Mouse (Mus musculus): ENCODE results near the gene Zfp964. TPM values are rescaled to one million over a fixed set of nuclear protein-coding genes. Genes with fewer than 3 reads are reported as not detected.
"Not testable (repeated sequence)": the region's sequence is repeated elsewhere in the genome, so short reads cannot be mapped to it uniquely, and the experiment has no call there.

Zfp964 gene
- 0.48 and 0.54 TPM in 2 replicates for polyA plus RNA-seq (2015; fragmentation: Nextera tagmentation; extraction: Ambion mirVana)

DNA sequence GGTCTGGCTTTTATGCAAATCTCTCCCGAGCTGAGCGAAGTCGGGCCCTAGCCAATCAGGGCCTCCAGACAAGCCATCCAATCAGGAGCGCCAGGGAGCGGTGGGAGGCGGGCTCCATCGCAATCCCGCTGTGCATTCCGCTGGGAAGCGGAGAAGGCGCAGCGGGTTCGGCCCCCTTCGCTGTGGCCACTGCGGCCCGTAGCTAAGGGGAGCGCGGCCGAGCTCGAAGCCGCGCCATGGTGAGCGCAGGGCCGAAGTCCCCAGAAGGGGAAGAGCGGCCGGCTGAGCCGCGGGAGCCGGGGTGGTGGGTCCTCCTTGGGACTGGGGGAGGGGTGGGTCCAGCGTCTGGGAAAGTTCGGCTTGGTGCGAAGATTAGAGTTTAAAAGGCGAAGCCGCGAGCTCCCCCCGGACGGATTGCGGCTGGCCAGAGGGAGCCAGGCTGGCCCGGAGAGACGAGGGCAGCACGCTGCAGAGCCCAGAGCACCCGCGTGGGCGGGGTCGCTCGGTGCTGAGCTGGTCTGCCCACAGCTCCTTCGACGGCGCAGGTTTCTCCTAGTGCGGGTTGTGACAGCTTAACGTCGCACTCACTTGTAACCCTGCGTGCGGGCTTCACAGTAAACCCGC is at the start of gene Zfp964:
Gene Zfp964 (plus strand): TSS at position 122 of the 624 bp plus-strand sequence.
- DNase-seq (ENCODE audit: low spot score): peak; percentile 78

DNA sequence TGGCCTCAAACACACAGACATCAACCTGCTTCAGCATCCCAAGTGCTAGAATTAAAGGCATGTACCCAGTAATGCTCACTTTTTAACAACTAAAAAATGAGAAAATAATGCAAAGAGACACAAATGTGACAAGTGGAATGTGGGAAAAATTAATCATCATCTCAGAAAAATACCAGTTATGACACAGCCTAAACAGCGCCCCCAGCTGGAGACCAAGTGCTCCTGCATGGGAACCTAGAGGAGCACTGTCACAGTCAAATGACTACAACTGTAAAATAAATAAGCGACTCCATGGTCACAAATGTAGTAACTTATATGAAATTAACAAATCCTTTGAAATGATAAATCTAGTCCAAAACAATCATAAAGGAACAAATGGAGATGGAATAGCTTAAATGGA is 39.6 kb upstream of the Zfp964 start:
- DNase-seq (ENCODE audit: low spot score): no peak

DNA sequence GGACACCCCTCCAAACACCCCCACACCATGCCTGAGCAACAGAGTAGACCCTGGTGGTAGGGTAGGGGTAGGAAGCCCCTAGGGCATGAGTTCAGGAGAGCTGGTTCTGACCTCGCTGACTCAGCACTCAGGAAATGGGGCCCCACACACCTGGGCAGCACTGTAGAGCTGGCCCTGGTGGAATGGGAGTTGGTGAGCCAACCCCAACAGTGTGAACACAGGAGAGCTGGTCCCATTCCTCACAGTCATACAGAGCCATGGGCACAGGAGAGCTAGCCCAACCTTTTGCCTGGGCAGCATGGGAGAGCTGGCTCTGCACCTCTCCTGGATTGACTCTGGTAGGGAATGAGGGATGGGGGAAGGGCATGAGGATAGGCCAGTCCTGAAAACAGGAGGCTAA is 36.2 kb upstream of the Zfp964 start:
- no peak for DNase-seq (ENCODE audit: low spot score)

GRCm38 (mm10) chr8:69625095-69625789 is 29.0 kb upstream of the Zfp964 start, which contains the start of gene Zfp868:
Zfp868 (minus strand) TSS chr8:69625548.
- DNase-seq (ENCODE audit: low spot score): peak; percentile 99

DNA sequence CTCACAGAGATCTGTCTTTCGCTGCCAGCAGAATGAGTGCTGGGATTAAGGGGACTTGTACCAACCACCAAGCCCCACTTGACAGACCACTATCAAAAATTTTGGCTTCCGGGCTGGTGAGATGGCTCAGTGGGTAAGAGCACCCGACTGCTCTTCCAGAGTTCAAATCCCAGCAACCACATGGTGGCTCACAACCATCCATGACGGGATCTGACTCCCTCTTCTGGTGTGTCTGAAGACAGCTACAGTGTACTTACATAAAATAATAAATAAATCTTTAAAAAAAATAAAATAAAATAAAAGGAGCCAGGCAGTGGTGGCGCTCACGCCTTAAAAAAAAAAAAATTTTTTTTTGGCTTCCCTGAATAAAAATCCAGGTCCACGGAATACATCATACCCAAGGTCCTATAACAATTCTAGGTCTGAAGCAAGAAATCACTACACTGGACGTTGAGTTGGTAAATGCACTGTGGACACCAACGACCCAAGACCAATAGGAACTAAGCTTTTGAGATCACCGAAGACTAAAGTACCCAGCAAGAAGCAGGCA is 396 bp upstream of the Zfp964 start:
- DNase-seq (ENCODE audit: low spot score): no peak

- no peak for DNase-seq (ENCODE audit: low spot score)
These were observed 7.0 kb downstream of the Zfp964 start for GRCm38 (mm10) chr8:69661294-69661693.

DNA sequence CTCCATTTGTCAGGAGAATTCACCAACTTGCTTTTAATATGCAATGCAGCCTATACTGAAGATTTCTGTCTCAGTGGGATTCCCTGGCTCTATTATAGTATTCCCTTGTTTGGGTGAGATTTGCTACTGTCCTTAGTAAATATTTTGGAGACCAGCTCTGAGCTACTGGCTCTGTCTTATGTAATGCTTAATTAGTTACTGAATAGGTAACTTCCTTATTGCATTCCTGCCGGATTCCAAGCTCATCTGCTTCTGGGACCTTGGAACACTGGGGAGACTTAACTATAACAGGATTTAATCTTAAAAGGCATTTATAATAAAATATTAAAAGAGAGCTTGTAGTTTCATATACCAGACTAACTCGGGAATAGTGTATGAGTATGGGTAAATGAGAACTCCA is 10.8 kb downstream of the Zfp964 start:
- not testable (repeated sequence) for DNase-seq (ENCODE audit: low spot score)

DNA sequence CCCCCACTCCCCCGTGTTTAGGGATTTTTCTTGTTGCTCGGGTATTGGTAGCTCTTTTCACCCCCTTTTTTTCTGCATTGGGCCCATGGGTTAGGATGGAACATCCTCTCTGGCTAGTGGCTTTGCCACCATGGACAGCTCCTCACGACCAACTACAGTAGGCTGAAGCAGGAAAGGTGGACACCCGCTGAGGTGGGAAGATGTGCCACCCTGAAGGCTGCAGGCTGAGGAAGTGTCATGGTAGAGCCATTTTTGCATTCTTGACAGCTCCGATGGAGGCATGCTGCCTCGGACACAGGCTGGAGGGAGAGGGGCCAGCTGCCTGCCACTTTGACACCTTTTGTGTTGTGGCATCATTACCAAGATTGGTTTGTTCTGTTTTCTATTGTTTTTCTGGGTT is 47.5 kb downstream of the Zfp964 start:
- DNase-seq (ENCODE audit: low spot score): no peak

DNA sequence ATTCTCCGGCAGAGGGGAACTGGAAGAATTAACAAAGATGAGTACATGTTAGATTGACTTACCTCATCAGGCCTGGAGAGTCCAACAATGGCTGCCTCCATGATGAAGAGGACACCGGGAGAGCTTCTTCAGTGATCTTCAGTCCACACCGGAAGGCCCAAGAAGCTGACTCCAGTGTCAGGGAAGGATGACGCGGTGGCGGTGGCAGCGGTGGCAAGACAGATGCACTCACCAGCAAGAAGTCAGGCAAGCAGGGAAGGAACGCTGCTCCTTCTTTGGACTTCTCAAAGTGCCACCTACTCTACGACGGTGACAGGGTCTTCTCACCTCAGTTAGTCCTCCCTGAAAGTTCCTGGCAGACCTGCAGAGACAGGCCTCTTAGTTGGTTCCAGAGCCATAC is 56.3 kb downstream of the Zfp964 start, which contains the start of gene Zfp869:
Gene Zfp869 (minus strand): TSS at position 101 of the 400 bp plus-strand sequence.
- DNase-seq (ENCODE audit: low spot score): not testable (repeated sequence)

GRCm38 (mm10) chr8:69713516-69713915 is 59.2 kb downstream of the Zfp964 start:
- no peak for DNase-seq (ENCODE audit: low spot score)

GRCm38 (mm10) chr8:69715366-69715765 is 61.1 kb downstream of the Zfp964 start:
- DNase-seq (ENCODE audit: low spot score): no peak

Other genes with a start within 250 kb of the Zfp964 start
- not detected in 2 replicates for gene Gm9495, start 200.9 kb upstream of the Zfp964 start, polyA plus RNA-seq (2015; fragmentation: Nextera tagmentation; extraction: Ambion mirVana)
- not detected in 2 replicates for gene Gm7697, start 131.5 kb upstream of the Zfp964 start, polyA plus RNA-seq (2015; fragmentation: Nextera tagmentation; extraction: Ambion mirVana)
- 20.1 and 20.7 TPM in 2 replicates for gene Zfp868, start 28.9 kb upstream of the Zfp964 start, polyA plus RNA-seq (2015; fragmentation: Nextera tagmentation; extraction: Ambion mirVana)
- gene Zfp869, start 56.2 kb downstream of the Zfp964 start, polyA plus RNA-seq (2015; fragmentation: Nextera tagmentation; extraction: Ambion mirVana): 23.7 and 26.3 TPM in 2 replicates
- gene Zfp963, start 95.5 kb downstream of the Zfp964 start, polyA plus RNA-seq (2015; fragmentation: Nextera tagmentation; extraction: Ambion mirVana): 5.3 and 5.4 TPM in 2 replicates
- gene Gm20422, start 120.4 kb downstream of the Zfp964 start, polyA plus RNA-seq (2015; fragmentation: Nextera tagmentation; extraction: Ambion mirVana): 0.33 and 1.3 TPM in 2 replicates
- 37.2 and 39.2 TPM in 2 replicates for gene Atp13a1, start 136.7 kb downstream of the Zfp964 start, polyA plus RNA-seq (2015; fragmentation: Nextera tagmentation; extraction: Ambion mirVana)
- gene Zfp866, start 136.7 kb downstream of the Zfp964 start, polyA plus RNA-seq (2015; fragmentation: Nextera tagmentation; extraction: Ambion mirVana): 18.3 and 22.1 TPM in 2 replicates
- 30.9 and 35.0 TPM in 2 replicates for gene Gmip, start 154.2 kb downstream of the Zfp964 start, polyA plus RNA-seq (2015; fragmentation: Nextera tagmentation; extraction: Ambion mirVana)
- gene Lpar2, start 167.9 kb downstream of the Zfp964 start, polyA plus RNA-seq (2015; fragmentation: Nextera tagmentation; extraction: Ambion mirVana): 0.31 and 0.53 TPM in 2 replicates
- gene Pbx4, start 178.0 kb downstream of the Zfp964 start, polyA plus RNA-seq (2015; fragmentation: Nextera tagmentation; extraction: Ambion mirVana): 15.1 and 18.3 TPM in 2 replicates
- 0.09 and 0.16 TPM in 2 replicates for gene Cilp2, start 233.2 kb downstream of the Zfp964 start, polyA plus RNA-seq (2015; fragmentation: Nextera tagmentation; extraction: Ambion mirVana)
- gene Tssk6, start 247.7 kb downstream of the Zfp964 start, polyA plus RNA-seq (2015; fragmentation: Nextera tagmentation; extraction: Ambion mirVana): 5.0 and 5.1 TPM in 2 replicates
- gene Ndufa13, start 248.1 kb downstream of the Zfp964 start, polyA plus RNA-seq (2015; fragmentation: Nextera tagmentation; extraction: Ambion mirVana): 228 and 241 TPM in 2 replicates
- 3.7 and 4.0 TPM in 2 replicates for gene Yjefn3, start 248.2 kb downstream of the Zfp964 start, polyA plus RNA-seq (2015; fragmentation: Nextera tagmentation; extraction: Ambion mirVana)